Mouse (Mus musculus) CH12.LX (cell line): Measurements from ENCODE around the gene Aldh3b2.

Source experiments
- CHD2 ChIP-seq: IDR thresholded peaks from 2 replicates; pipeline ENCODE4 v1.6.1; 2011; ENCODE audit warnings: low read length, improper control_type of control experiment
- EP300 ChIP-seq: IDR thresholded peaks from 2 replicates; pipeline ENCODE4 v1.6.1; 2011; ENCODE audit warnings: low read length, improper control_type of control experiment
- IRF4 ChIP-seq: IDR thresholded peaks from 2 replicates; pipeline ENCODE4 v1.6.1; 2014; ENCODE audit warnings: low read depth, mild to moderate bottlenecking, inconsistent platforms, low read length, improper control_type of control experiment
- JUN ChIP-seq: IDR thresholded peaks from 2 replicates; pipeline ENCODE4 v1.6.1; 2011; ENCODE audit warnings: low read depth, mild to moderate bottlenecking, low read length, improper control_type of control experiment, moderate library complexity; ENCODE audit not compliant: insufficient read depth
- ZNF384 ChIP-seq: IDR thresholded peaks from 2 replicates; pipeline ENCODE4 v1.6.1; 2012; ENCODE audit warnings: low read depth, low read length, improper control_type of control experiment, inconsistent platforms

DNA sequence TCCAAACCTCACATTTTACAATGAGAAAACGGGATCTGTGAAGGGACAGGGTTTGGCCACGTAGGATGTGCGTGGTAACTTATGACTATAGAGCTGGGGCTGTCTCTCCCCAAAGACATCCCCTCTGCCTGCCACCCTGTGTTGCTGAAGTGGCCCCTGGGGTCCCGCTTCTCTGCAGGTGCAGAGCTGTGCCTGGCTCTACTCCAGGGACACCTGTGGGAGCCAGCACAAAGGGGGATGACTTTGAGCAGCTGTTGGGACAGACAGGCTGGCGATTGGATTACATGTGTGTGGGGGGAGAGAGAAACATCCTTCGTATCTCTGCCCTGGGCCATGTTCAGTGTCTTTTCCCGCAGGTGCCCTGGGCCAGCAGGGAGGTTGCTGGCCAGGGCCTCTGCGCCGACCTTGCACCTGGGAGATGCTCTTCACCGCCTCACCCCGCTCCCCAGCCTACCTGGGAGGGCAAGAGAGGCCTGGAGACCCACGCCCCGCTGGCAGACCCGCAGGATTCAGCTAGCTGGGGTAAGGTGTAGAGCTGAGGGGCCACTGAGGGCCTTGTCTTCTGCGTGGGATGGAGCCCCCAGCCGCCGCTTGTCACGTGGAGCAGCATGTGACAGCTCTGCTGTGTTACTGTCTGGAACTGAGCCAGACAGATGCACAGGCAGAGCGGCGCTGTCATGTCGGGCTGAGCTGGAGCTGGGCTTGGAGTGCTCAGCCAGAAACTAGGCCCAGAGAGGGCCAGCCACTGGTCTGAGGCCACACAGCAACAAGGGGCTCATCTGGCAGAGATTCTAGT lies 41.7 kb upstream of the Aldh3b2 start:
- no peak for TF ChIP-seq ZNF384
- TF ChIP-seq CHD2, result no peak
- TF ChIP-seq IRF4, result no peak
- no peak for TF ChIP-seq EP300
- TF ChIP-seq JUN, result no peak
